Mouse (Mus musculus) adrenal gland, adult 18-20 months (tissue): ENCODE measurements around the gene Racgap1. TPM values are rescaled to one million over a fixed set of nuclear protein-coding genes. Genes with fewer than 3 reads are reported as not detected.

Source experiments
- DNase-seq, 2 experiments: peaks; one replicate each; pipeline ENCODE4 v3.0.0; 2021 to 2022; ENCODE audit warnings: low spot score in 2 of 2
- total RNA-seq, 2 experiments: library from RNA; stranded (reverse); gene quantifications; 1 replicate in 1 of 2; 2 replicates in 1 of 2; pipeline ENCODE4 v1.2.3; 2021

Racgap1 gene
- total RNA-seq, 2 experiments from 2014 or later: 3.1 to 3.3 TPM

GRCm38 (mm10) chr15:99592877-99593276 is 58.6 kb downstream of the Racgap1 start:
- no peak for DNase-seq

- DNase-seq: peak in 1 of 2 experiments; percentile 30
These were observed 59.3 kb downstream of the Racgap1 start for GRCm38 (mm10) chr15:99592177-99592576.

- DNase-seq: no peak
These were observed 60.9 kb downstream of the Racgap1 start, which contains the start of gene Aqp5 for GRCm38 (mm10) chr15:99590429-99591084. Aqp5 (plus strand) TSS chr15:99590782.

- no peak for DNase-seq
These were observed 61.8 kb downstream of the Racgap1 start for GRCm38 (mm10) chr15:99589704-99590103.

DNA sequence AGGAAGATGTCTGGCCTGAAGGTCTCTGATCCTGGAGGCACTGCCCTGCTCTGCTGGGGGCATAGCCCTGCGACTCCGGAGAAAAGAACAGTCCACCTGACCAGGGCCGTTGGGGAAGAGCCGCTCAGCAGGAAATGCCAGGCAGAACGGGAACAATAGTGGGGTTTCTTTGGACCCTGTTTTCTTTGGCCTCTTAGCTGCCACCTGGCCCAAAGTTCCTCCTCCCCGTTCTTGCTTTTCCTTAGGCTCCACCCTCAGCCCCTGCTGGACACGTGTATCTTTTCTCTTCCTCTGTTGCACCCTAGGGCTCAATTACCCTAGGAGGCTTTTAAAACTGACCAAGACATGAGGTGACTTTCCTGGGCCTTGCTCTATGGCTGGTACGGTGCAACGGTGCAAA is 62.2 kb downstream of the Racgap1 start:
- DNase-seq: no peak

- DNase-seq: no peak
These were observed 64.9 kb downstream of the Racgap1 start for GRCm38 (mm10) chr15:99586525-99586924.

DNA sequence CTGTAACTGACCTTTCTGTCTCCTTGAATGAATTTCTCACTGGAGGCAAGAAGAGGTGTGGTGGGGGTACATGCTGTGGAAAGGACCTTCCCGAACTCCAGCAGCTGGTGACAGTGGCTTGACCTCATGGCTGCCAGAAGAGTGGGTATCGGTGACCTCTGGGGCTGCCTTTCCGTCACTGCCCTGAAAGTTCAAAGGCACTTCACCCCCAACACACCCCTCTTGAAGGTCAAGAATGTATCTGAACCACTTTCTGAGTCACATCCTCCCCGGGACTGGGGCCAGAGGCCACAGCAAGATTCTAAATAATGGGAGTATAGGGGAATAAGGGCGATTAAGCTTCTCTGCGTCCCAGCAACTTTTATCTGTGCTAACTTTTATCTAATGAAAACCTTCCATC is 65.7 kb downstream of the Racgap1 start:
- no peak for DNase-seq

GRCm38 (mm10) chr15:99584407-99585202 is 66.9 kb downstream of the Racgap1 start:
- no peak for DNase-seq

- DNase-seq: no peak
These were observed 67.8 kb downstream of the Racgap1 start for GRCm38 (mm10) chr15:99583463-99584344.

DNA sequence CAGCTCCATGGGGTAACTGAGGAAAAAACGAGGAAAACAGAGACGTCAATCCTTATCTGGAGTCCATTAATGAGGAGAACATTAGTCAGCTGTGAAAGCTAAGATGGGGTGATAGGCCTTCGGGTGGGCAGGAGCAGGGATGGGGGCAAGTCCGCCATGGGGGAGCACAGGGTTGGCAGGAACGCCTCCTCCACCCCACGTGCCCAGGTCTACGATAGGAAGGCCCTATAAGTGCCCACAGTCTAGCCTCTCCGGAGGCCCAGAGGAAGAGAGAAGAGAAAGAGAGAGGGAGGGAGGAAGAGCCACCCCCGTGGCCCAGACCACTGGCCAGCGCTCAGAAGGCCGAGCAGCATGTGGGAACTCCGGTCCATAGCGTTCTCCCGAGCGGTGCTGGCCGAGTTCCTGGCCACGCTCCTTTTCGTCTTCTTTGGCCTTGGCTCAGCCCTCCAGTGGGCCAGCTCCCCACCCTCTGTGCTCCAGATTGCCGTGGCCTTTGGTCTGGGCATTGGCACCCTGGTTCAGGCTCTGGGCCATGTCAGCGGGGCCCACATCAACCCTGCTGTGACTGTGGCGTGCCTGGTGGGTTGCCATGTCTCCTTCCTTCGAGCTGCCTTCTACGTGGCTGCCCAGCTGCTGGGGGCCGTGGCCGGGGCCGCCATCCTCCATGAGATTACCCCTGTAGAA is 72.5 kb downstream of the Racgap1 start, which contains the start of gene Aqp2:
Gene Aqp2, plus strand, starts transcription at position 254 of the 684 bp plus-strand sequence.
- DNase-seq: no peak

Other genes with a start within 250 kb of the Racgap1 start
- 10 to 100 TPM; 14.1 to 18.7 TPM for gene Nckap5l, start 193.9 kb downstream of the Racgap1 start, total RNA-seq
- gene Bcdin3d, start 176.9 kb downstream of the Racgap1 start, total RNA-seq: 1 to 10 TPM; 4.6 to 4.7 TPM
- gene Faim2, start 123.5 kb downstream of the Racgap1 start, total RNA-seq: 10 to 100 TPM; 28.9 to 31.6 TPM
- 1 to 10 TPM; 1.4 to 2.5 TPM for gene Aqp2, start 72.6 kb downstream of the Racgap1 start, total RNA-seq
- gene Aqp5, start 60.9 kb downstream of the Racgap1 start, total RNA-seq: 1 to 10 TPM; 1.2 to 2.1 TPM
- gene Aqp6, start 50.3 kb downstream of the Racgap1 start, total RNA-seq: not detected
- under 1 TPM; 0.50 to 0.70 TPM for gene Asic1, start 18.7 kb upstream of the Racgap1 start, total RNA-seq
- gene Smarcd1, start 50.5 kb upstream of the Racgap1 start, total RNA-seq: 10 to 100 TPM; 43.1 to 44.2 TPM
- 10 to 100 TPM; 19.1 to 42.3 TPM for gene Gm17349, start 53.8 kb upstream of the Racgap1 start, total RNA-seq
- gene Gpd1, start 65.9 kb upstream of the Racgap1 start, total RNA-seq: 1,000 to 10,000 TPM; 1,249 to 2,641 TPM
- 100 to 1,000 TPM; 181 to 213 TPM for gene Cox14, start 74.0 kb upstream of the Racgap1 start, total RNA-seq
- gene Cers5, start 121.2 kb upstream of the Racgap1 start, total RNA-seq: 10 to 100 TPM; 40.8 to 53.7 TPM
- gene Lima1, start 223.8 kb upstream of the Racgap1 start, total RNA-seq: 10 to 100 TPM; 35.4 to 39.9 TPM